Mouse (Mus musculus) testis, adult 2 months (tissue): ENCODE data around the gene Slc25a25. TPM values are rescaled to one million over a fixed set of nuclear protein-coding genes. Genes with fewer than 3 reads are reported as not detected.

ENCODE experiments used
- H3K27ac ChIP-seq: fragments of 200-500 bp; 2 replicates; pipeline ENCODE4 v1.5.1; 2012; ENCODE audit warnings: low read depth, low read length; ENCODE audit not compliant: control insufficient read depth, insufficient read depth
- H3K27me3 ChIP-seq: fragments of 200-500 bp; 2 replicates; pipeline ENCODE4 v1.6.1; 2012; ENCODE audit warnings: mild to moderate bottlenecking, low read length, moderate library complexity; ENCODE audit not compliant: control insufficient read depth, insufficient read depth
- H3K36me3 ChIP-seq: fragments of 200-500 bp; 2 replicates; pipeline ENCODE4 v1.6.1; 2012; ENCODE audit warnings: mild to moderate bottlenecking, low read length; ENCODE audit not compliant: control insufficient read depth, insufficient read depth
- H3K4me1 ChIP-seq: fragments of 200-500 bp; 2 replicates; pipeline ENCODE4 v1.6.1; 2012; ENCODE audit warnings: low read length; ENCODE audit not compliant: control insufficient read depth, insufficient read depth
- H3K4me3 ChIP-seq: fragments of 200-500 bp; 2 replicates; pipeline ENCODE4 v1.5.1; 2012; ENCODE audit warnings: low read depth, mild to moderate bottlenecking, low read length, moderate library complexity, mixed read lengths; ENCODE audit not compliant: control insufficient read depth
- CTCF ChIP-seq: fragments of 200-500 bp; IDR thresholded peaks from 2 replicates; pipeline ENCODE4 v1.5.1; 2012; ENCODE audit warnings: low read depth, mild to moderate bottlenecking, inconsistent platforms, low read length, moderate library complexity; ENCODE audit not compliant: control insufficient read depth, insufficient read depth, insufficient replicate concordance
- POLR2A ChIP-seq: fragments of 200-500 bp; IDR thresholded peaks from 2 replicates; pipeline ENCODE4 v1.6.1; 2012; ENCODE audit warnings: low read depth, mild to moderate bottlenecking, inconsistent platforms, low read length, moderate library complexity; ENCODE audit not compliant: control insufficient read depth
- polyA plus RNA-seq: library from polyadenylated mRNA; depleted of rRNA; stranded (reverse); fragments of >200 nt; gene quantifications from 2 replicates; pipeline ENCODE4 v1.2.3, GENCODE M21; 2012; rRNA removed

The Slc25a25 gene
- 36.7 and 38.4 TPM in 2 replicates for polyA plus RNA-seq

DNA sequence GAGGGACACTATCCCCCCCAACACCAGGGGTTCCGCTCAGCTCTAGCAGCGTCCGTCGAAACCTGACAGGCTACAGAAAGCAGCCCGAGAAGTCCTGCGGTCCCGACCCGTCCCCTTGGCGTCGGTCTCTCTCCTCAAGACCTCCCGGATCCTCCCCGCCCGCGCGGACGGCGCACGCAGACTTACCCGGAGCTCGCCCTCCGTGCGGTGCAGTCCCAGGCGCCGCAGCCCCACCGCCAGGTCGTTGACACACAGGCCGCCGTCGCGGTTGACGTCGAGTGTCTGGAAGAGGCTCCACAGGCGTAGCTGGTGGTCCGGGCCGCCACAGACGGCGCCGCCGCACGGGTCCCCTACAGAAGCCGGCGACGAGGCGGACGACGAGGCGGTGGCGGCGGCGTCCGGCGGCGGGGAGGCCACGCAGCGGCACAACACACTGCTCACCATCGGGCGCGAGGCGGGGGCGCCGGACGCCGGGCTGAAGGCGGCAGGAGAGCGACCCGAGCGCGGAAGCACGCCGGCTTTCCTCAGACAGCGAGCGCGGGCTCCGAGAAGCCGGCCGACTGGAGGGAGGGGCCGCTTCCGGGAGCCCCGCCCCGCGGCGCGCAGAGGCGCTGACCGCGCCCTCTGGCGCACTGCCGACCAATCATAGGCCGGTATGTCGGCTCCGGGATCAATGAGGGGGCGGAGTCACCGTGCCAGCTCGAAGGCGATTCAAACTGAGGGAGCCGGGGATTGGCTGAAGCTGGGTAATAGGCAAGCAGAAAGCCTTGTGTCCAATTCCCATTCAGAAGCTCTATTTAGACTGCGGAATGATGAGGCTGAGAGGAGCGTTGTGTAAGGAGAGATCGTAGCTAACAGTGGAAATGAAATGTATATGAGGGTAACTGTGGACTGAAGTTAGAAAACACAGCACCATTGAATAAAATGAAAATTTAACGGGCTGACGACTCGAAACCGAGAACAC, at the start of gene Slc25a25:
Slc25a25 (minus strand) TSS at position 565 of the 964 bp plus-strand sequence.
- peak; percentile 69 for TF ChIP-seq POLR2A
- no peak for TF ChIP-seq CTCF
- Histone ChIP-seq H3K27me3 (no peaks in the 10 kb centered on the region), H3K4me3 (peak within 1 kb of the TSS; percentile 90), H3K36me3 (no peaks in the 10 kb centered on the region), H3K27ac (peak within 1 kb of the TSS; percentile 91), H3K4me1 (peaks cover 14% of the 10 kb centered on the region)

GRCm38 (mm10) chr2:32500461-32500860, 49.2 kb upstream of the Slc25a25 start:
- H3K36me3 ChIP-seq = no peaks in the 10 kb centered on the region
- H3K4me3 ChIP-seq = no peak overlapping the region
- TF ChIP-seq POLR2A = no peak
- no peak for TF ChIP-seq CTCF
- no peaks in the 10 kb centered on the region for H3K27me3 ChIP-seq
- no peak overlapping the region for H3K27ac ChIP-seq
- peaks cover 7% of the 10 kb centered on the region for H3K4me1 ChIP-seq

DNA sequence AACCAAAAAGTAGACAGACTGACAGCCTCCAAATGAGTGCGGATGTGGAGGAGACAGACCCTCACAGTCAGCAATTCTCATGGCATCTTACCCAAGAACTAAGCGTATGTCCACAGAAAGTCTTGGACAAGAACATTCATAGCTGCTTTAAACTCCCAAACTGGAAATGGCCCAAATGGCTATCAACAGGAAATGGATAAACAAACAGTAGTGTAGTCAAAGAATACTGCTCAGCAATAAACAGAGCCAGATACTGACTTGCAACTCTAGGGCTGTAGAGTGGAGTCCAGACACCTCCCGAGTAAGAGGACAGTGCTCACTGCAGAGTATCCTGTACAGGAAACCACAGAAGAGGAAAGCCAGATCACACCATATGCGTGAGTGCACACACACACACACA, 48.1 kb upstream of the Slc25a25 start:
- Histone ChIP-seq H3K36me3 (no peaks in the 10 kb centered on the region), H3K4me3 (no peak overlapping the region), H3K4me1 (peaks cover 9% of the 10 kb centered on the region), H3K27me3 (no peaks in the 10 kb centered on the region), H3K27ac (no peak overlapping the region)
- no peak for TF ChIP-seq CTCF
- no peak for TF ChIP-seq POLR2A

- Histone ChIP-seq H3K36me3 (no peaks in the 10 kb centered on the region), H3K4me3 (no peak overlapping the region), H3K27ac (no peak overlapping the region)
Measured at GRCm38 (mm10) chr2:32496190-32496589, 44.9 kb upstream of the Slc25a25 start.

GRCm38 (mm10) chr2:32495185-32495726, 44.0 kb upstream of the Slc25a25 start:
- Histone ChIP-seq H3K4me1 (peaks cover 2% of the 10 kb centered on the region), H3K27me3 (no peaks in the 10 kb centered on the region), H3K4me3 (peak overlapping the region; percentile 31; the same call in 1 of the 2 replicates), H3K27ac (no peak overlapping the region), H3K36me3 (no peaks in the 10 kb centered on the region)
- TF ChIP-seq CTCF (no peak), POLR2A (no peak)

More at GRCm38 (mm10) chr2:32496190-32496589, 44.9 kb upstream of the Slc25a25 start:
- TF ChIP-seq CTCF (no peak), POLR2A (no peak)
- Histone ChIP-seq H3K27me3 (no peaks in the 10 kb centered on the region), H3K4me1 (peaks cover 2% of the 10 kb centered on the region)

- no peaks in the 10 kb centered on the region for H3K27me3 ChIP-seq
- H3K4me3 ChIP-seq = no peak overlapping the region
- no peak overlapping the region for H3K27ac ChIP-seq
- TF ChIP-seq POLR2A = no peak
- no peak for TF ChIP-seq CTCF
- H3K36me3 ChIP-seq = no peaks in the 10 kb centered on the region
- peaks cover 2% of the 10 kb centered on the region for H3K4me1 ChIP-seq
Measured at GRCm38 (mm10) chr2:32494522-32494921, 43.3 kb upstream of the Slc25a25 start.

DNA sequence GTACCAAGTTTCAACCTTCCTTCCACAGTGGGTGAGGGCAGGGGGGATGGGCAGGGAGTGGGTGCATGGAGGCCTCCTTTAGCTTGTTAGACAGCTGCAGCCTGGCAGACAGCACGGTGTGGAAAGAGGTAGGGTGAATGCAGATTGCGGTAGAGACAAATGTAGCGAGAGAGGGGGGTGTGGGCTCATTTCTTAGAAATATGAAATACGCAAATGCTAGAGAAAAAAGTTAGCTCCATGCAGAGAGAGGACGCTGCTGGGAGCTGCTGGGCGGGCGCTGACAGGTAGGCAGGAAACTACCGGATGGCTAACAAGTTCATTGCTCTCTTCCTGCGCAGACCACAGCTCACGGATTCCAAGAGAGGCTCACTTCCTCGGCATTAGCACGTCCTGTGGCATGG, 42.1 kb upstream of the Slc25a25 start:
- Histone ChIP-seq H3K27me3 (no peaks in the 10 kb centered on the region), H3K4me1 (peaks cover 2% of the 10 kb centered on the region), H3K27ac (no peak overlapping the region), H3K4me3 (no peak overlapping the region), H3K36me3 (no peaks in the 10 kb centered on the region)
- TF ChIP-seq POLR2A (no peak), CTCF (no peak)
